Mouse (Mus musculus) ES-E14 (cell line): Measurements from ENCODE around the gene Naxd.

Experiments used
- CHD2 ChIP-seq: IDR thresholded peaks from 2 replicates; pipeline ENCODE4 v1.6.1; 2014; ENCODE audit warnings: mild to moderate bottlenecking, low read depth, low read length, inconsistent platforms
- HCFC1 ChIP-seq: IDR thresholded peaks from 2 replicates; pipeline ENCODE4 v1.6.1; 2012; ENCODE audit warnings: low read length, inconsistent platforms, borderline replicate concordance; ENCODE audit not compliant: insufficient read depth
- MAFK ChIP-seq: IDR thresholded peaks from 2 replicates; pipeline ENCODE4 v1.6.1; 2014; ENCODE audit warnings: mild to moderate bottlenecking, low read depth, low read length, inconsistent platforms; ENCODE audit not compliant: insufficient read depth
- ZC3H11A ChIP-seq: IDR thresholded peaks from 2 replicates; pipeline ENCODE4 v1.6.1; 2012; ENCODE audit warnings: low read depth, mild to moderate bottlenecking, inconsistent platforms, low read length, borderline replicate concordance
- ZNF384 ChIP-seq: IDR thresholded peaks from 2 replicates; pipeline ENCODE4 v1.6.1; 2012; ENCODE audit warnings: low read depth, low read length, inconsistent platforms

DNA sequence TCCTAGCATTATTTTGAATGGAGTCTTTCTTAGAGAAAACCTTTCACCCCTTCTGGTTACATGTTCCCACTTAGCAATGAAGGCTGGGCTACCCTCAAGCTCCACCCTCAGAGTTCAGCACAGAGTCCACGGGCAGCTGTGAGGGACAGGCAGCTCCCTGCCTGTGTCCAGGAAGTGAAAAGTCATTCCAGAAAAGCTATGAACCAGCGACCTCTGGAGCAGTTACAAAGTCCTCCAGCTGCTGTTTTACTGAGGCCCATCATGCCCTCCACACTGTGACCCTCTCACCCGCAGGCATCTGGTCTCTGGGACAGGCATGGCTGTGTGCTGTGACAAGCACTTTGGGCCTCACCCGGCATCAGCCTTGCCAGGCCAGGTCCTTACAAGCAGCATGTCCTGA is 24.2 kb upstream of the Naxd start:
- TF ChIP-seq ZC3H11A (no peak), CHD2 (no peak), MAFK (no peak), HCFC1 (no peak), ZNF384 (no peak)
